Mouse (Mus musculus) cortical plate, adult 2 months (tissue): ENCODE data around the gene Yeats4.

Experiments used
- CTCF ChIP-seq: fragments of 200-500 bp; IDR thresholded peaks from 2 replicates; pipeline ENCODE4 v1.5.1; 2011; ENCODE audit warnings: mild to moderate bottlenecking, control low read depth, low read length; ENCODE audit not compliant: insufficient read depth; ENCODE audit errors: extremely low read depth
- POLR2A ChIP-seq: fragments of 200-500 bp; IDR thresholded peaks from 2 replicates; pipeline ENCODE4 v1.6.1; 2011; ENCODE audit warnings: mild to moderate bottlenecking, low read length, control low read depth; ENCODE audit not compliant: insufficient read depth; ENCODE audit errors: extremely low read depth

DNA sequence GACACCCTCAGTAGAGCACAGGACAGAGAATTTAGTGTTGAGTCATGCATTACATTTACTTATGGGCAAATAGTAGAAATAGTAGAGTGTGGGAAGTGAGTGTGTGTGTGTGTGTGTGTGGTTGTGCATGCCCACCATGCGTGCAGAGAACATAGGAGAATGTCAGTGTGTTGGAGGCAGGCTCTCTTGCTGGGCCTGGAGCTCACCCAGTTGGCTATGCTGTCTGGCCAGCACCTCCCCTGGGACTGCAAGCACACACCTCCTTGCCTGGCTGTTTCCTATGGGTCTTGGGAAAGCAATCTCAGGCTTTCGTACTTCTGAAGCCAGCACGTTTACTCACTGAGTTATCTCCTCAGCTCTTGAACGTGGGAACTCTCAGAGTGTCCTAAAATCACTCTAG lies 10.5 kb upstream of the Yeats4 start:
- TF ChIP-seq POLR2A (no peak), CTCF (no peak)
